Mouse (Mus musculus) lung, embryonic 16.5 days (tissue): ENCODE measurements around the gene Rps18. TPM values are rescaled to one million over a fixed set of nuclear protein-coding genes. Genes with fewer than 3 reads are reported as not detected.

ENCODE experiments used
- ATAC-seq: fragments of 200-750 bp; cut with Nextera tagmentation; 2 replicates; pipeline ENCODE4 v1.8.0; 2017; ENCODE audit warnings: low read depth, mild to moderate bottlenecking, moderate library complexity
- H3K27ac ChIP-seq: fragments of 300-500 bp; sonication (generic); 2 replicates; pipeline ENCODE4 v1.5.1; 2014; ENCODE audit warnings: mild to moderate bottlenecking, control low read depth, low read length
- H3K27me3 ChIP-seq: fragments of 300-500 bp; sonication (generic); 2 replicates; pipeline ENCODE4 v1.6.1; 2014; ENCODE audit warnings: low read depth, low read length, mixed read lengths; ENCODE audit not compliant: control insufficient read depth, insufficient read depth
- H3K36me3 ChIP-seq: fragments of 300-500 bp; sonication (generic); 2 replicates; pipeline ENCODE4 v1.6.1; 2014; ENCODE audit warnings: low read length; ENCODE audit not compliant: control insufficient read depth, insufficient read depth
- H3K4me1 ChIP-seq: fragments of 300-500 bp; sonication (generic); replicated peaks from 2 replicates; pipeline ENCODE4 v1.6.1; 2014; ENCODE audit warnings: low read length, mixed read lengths; ENCODE audit not compliant: control insufficient read depth, insufficient read depth
- H3K4me2 ChIP-seq: fragments of 300-500 bp; sonication (generic); 2 replicates; pipeline ENCODE4 v1.6.1; 2014; ENCODE audit warnings: low read depth, low read length, control low read depth
- H3K4me3 ChIP-seq: fragments of 300-500 bp; sonication (generic); 2 replicates; pipeline ENCODE4 v1.5.1; 2014; ENCODE audit warnings: mild to moderate bottlenecking, low read length, control low read depth
- H3K9ac ChIP-seq: fragments of 300-500 bp; sonication (generic); 2 replicates; pipeline ENCODE4 v1.6.1; 2014; ENCODE audit warnings: low read length, control low read depth
- H3K9me3 ChIP-seq: fragments of 300-500 bp; sonication (generic); 2 replicates; pipeline ENCODE4 v1.6.1; 2016; ENCODE audit warnings: low read length; ENCODE audit not compliant: control insufficient read depth
- WGBS: fragments of 180-500 bp; shearing (Covaris S2); extraction: QIAGEN DNeasy Blood & Tissue Kit; methylation state at CpG from one replicate; pipeline ENCODE4 v1.1.7; 2014; 5-methylcytosine and 5-hydroxymethylcytosine counted together
- polyA plus RNA-seq: library from polyadenylated mRNA; unstranded; fragments of >200 nt; fragmentation: Nextera tagmentation; extraction: Ambion mirVana; gene quantifications from 2 replicates; pipeline ENCODE4 v1.2.1, GENCODE M21; 2015

The Rps18 gene
- polyA plus RNA-seq, 1 experiment from 2014 or later, result 1,739 TPM

DNA sequence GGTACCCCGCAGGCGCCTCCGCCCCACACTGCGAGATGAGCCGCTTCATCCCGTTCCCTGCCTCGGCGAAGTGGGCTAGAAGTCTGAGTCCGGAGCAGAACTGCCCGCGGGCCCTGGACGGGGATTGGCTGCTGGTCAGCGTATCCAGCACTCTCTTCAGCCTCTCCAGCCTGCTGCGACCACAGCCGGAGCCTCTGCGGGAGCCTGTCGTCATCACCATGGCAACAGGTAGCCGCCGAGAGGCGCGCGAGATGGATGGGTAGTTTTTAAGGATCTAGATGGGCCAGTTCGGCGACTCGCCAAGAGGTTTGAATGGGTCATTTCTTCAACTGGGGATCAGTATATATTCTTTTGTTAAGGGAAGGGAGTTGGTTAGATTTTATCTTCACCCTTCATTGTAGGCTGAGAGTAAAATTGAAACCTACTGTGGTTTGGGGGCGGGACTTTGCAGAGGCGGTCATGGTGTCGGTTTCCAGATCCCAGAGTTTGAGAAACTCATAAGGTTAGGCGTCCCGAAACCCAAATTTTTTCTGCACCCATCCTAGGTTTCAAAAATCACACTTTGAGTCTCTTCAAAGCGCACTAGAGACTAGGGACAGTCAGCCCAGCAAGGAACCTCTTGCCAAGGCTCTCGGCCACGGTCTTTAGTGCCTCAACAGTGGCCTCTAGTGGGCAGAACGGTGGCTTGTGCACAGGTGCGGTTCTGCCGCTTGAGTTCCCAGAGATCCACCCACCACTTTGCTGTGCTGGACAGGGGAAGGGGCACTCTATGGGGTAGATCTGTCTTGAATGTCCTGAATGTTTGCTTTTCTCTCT, 35.3 kb downstream of the Rps18 start:
- peaks cover 13% of the 10 kb centered on the region for H3K36me3 ChIP-seq
- H3K9ac ChIP-seq, result peak overlapping the region; percentile 88
- WGBS, result under 1% methylated on average over 36 of the region's 36 CpGs
- H3K4me2 ChIP-seq, result peak overlapping the region; percentile 98
- peaks cover 16% of the 10 kb centered on the region for H3K4me1 ChIP-seq
- no peaks in the 10 kb centered on the region for H3K9me3 ChIP-seq
- peak overlapping the region; percentile 84 for H3K4me3 ChIP-seq
- H3K27ac ChIP-seq, result peak overlapping the region; percentile 88
- H3K27me3 ChIP-seq, result no peaks in the 10 kb centered on the region
- ATAC-seq, result peak; percentile 59

DNA sequence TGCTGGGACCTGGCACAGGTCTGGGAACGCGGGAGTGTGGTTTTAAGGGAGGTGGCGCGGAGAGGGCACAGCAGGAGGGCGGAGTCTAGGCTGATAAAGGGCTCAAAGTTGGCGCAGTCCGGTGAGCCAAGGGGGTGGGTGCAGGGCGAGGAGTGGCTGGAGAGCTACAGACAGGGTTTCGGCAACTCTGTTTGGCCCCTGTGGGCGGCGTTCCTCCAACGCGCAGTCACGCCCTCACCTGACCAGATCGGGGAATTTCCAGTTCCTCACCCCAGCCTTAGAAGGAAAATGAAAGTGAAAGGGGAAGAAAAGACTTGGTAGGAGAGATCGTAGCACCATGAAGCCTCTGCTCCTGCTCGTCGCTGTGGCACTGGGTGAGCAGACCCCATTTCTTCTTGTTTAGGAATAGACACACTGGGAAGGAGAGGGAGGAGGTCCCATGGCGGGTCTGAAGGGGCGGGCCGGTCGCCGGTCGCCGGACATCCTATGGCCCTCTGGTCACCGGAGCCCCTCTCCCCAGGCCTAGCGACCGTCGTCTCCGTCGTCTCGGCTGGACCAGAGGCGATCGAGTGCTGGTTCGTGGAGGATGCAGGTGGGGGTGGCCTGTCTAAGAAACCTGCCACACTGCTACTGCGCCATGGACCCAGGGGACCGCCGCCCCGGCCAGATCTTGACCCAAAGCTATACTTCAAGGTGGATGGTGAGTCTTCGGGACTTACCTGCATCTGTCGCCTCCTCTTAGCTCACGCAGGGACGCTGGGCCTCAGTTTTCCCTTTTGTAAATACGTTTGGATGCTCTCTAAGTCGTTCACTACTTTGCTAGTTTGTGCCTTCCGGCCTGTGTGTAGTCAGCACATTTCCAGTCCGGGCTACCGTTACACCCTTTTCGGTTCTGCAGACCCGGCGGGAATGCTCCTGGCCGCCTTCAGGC, 36.2 kb downstream of the Rps18 start:
- ATAC-seq, result peak; percentile 35
- Histone ChIP-seq H3K27me3 (no peaks in the 10 kb centered on the region), H3K36me3 (peaks cover 11% of the 10 kb centered on the region), H3K27ac (peak overlapping the region; percentile 88), H3K4me3 (peak overlapping the region; percentile 84), H3K9ac (peak overlapping the region; percentile 88), H3K4me1 (peaks cover 24% of the 10 kb centered on the region), H3K4me2 (peak overlapping the region; percentile 98), H3K9me3 (no peaks in the 10 kb centered on the region)
- WGBS, result 0% methylated on average over 52 of the region's 52 CpGs

DNA sequence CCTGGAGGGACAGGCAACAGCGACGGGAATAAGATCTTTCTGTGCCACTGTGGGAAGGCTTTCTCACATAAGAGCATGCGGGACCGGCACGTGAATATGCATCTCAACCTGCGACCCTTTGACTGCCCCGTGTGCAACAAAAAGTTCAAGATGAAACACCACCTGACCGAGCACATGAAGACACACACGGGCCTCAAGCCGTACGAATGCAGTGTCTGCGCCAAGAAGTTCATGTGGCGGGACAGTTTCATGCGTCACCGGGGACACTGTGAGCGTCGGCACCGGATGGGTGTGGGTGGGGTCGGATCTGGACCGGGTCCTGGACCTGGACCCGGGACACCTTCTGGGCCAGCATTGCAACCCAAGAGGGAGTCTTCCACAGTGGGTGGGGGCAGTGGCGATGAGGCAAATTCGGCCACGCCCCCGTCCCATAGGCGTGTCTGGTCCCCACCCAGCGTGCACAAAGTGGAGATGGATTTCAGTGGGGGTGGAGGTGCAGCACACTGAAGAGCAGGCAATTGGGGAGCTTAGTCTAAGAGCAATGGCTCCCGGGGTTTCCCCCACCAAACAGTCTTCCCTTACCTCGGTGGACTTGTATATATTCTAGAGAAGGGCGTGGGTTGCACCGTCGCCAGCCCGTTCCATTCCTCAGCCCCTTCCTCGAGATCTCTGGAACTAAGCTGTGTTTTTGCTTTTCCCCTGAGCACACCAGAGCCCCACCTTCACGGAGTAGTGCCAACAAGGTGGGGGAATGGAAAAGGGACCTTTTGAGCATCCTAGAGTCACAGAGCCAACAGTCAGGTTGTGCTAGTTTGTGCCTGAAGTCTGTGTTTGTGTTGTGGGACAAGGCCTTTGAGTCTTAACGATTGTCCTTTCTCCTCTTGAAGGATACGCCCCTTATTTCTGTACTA, 37.3 kb downstream of the Rps18 start:
- no peak for ATAC-seq
- H3K27ac ChIP-seq, result peak overlapping the region; percentile 88
- H3K4me2 ChIP-seq, result peak overlapping the region; percentile 98
- WGBS, result 56% methylated on average over 37 of the region's 37 CpGs
- H3K36me3 ChIP-seq, result peaks cover 19% of the 10 kb centered on the region
- H3K4me1 ChIP-seq, result peaks cover 24% of the 10 kb centered on the region
- H3K4me3 ChIP-seq, result peak overlapping the region; percentile 84
- H3K9me3 ChIP-seq, result no peaks in the 10 kb centered on the region
- no peaks in the 10 kb centered on the region for H3K27me3 ChIP-seq
- peak overlapping the region; percentile 88 for H3K9ac ChIP-seq

- no peak overlapping the region for H3K27ac ChIP-seq
- H3K4me3 ChIP-seq, result no peak overlapping the region
- H3K9ac ChIP-seq, result no peak overlapping the region
- no peak overlapping the region for H3K4me2 ChIP-seq
- no peaks in the 10 kb centered on the region for H3K27me3 ChIP-seq
- H3K9me3 ChIP-seq, result no peaks in the 10 kb centered on the region
- no peak for ATAC-seq
- peaks cover 24% of the 10 kb centered on the region for H3K4me1 ChIP-seq
- H3K36me3 ChIP-seq, result peaks cover 25% of the 10 kb centered on the region
- WGBS, result 82% methylated on average over 18 of the region's 18 CpGs
Measured at GRCm38 (mm10) chr17:33917656-33918292, 38.0 kb downstream of the Rps18 start.

GRCm38 (mm10) chr17:33916847-33917655, 38.8 kb downstream of the Rps18 start:
- peaks cover 28% of the 10 kb centered on the region for H3K36me3 ChIP-seq
- no peak for ATAC-seq
- H3K9me3 ChIP-seq, result no peaks in the 10 kb centered on the region
- peak overlapping the region; percentile 70 for H3K9ac ChIP-seq
- H3K4me1 ChIP-seq, result peaks cover 24% of the 10 kb centered on the region
- H3K4me2 ChIP-seq, result peak overlapping the region; percentile 73
- no peaks in the 10 kb centered on the region for H3K27me3 ChIP-seq
- peak overlapping the region; percentile 65 for H3K4me3 ChIP-seq
- 67% methylated on average over 31 of the region's 31 CpGs for WGBS
- H3K27ac ChIP-seq, result no peak overlapping the region

DNA sequence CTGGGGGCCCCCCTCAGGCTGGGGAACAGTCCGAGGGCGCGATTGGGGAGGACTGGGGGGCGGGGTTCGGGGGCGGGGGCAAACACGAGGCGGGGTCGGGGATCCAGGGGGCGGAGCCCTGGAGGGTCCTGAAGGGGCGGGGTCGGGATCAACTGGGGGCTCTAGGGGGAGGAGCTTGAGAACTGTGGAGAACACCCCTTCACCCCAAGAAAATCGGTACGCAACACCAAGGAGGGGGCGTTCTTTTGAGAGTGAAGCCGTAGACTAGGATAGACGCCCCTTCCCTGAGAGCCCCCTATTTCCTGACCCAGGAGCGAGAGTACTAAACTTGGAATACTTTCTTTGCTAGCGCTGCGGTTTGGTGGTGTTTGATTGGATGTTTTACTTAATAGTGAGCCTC, 39.5 kb downstream of the Rps18 start:
- peak overlapping the region; percentile 70 for H3K9ac ChIP-seq
- peak; percentile 17 for ATAC-seq
- H3K36me3 ChIP-seq, result peaks cover 36% of the 10 kb centered on the region

GRCm38 (mm10) chr17:33915671-33916250, 40.0 kb downstream of the Rps18 start, which contains the start of the genes Tapbp and Zbtb22:
TSS of gene Tapbp (plus strand) at chr17:33915899.
TSS of gene Zbtb22 (plus strand) at chr17:33915904.
- Histone ChIP-seq H3K9ac (peak within 1 kb of the TSS; percentile 70), H3K36me3 (peaks cover 39% of the 10 kb centered on the region), H3K27ac (peak within 1 kb of the TSS; percentile 85), H3K4me2 (peak within 1 kb of the TSS; percentile 73), H3K27me3 (no peaks in the 10 kb centered on the region), H3K4me1 (peaks cover 24% of the 10 kb centered on the region), H3K9me3 (no peaks in the 10 kb centered on the region), H3K4me3 (peak within 1 kb of the TSS; percentile 65)
- 1% methylated on average over 31 of the region's 34 CpGs for WGBS
- ATAC-seq, result peak; percentile 92

More for the DNA sequence above, 39.5 kb downstream of the Rps18 start:
- H3K9me3 ChIP-seq, result no peaks in the 10 kb centered on the region
- H3K4me2 ChIP-seq, result peak overlapping the region; percentile 73
- 1% methylated on average over 20 of the region's 20 CpGs for WGBS
- no peaks in the 10 kb centered on the region for H3K27me3 ChIP-seq
- peaks cover 24% of the 10 kb centered on the region for H3K4me1 ChIP-seq
- peak overlapping the region; percentile 65 for H3K4me3 ChIP-seq
- peak overlapping the region; percentile 85 for H3K27ac ChIP-seq
